Mouse (Mus musculus): ENCODE data around the gene Rnf222. TPM values are rescaled to one million over a fixed set of nuclear protein-coding genes. Genes with fewer than 3 reads are reported as not detected.

Rnf222 gene
- polyA plus RNA-seq, 1 experiment from 2014 or later = not detected

DNA sequence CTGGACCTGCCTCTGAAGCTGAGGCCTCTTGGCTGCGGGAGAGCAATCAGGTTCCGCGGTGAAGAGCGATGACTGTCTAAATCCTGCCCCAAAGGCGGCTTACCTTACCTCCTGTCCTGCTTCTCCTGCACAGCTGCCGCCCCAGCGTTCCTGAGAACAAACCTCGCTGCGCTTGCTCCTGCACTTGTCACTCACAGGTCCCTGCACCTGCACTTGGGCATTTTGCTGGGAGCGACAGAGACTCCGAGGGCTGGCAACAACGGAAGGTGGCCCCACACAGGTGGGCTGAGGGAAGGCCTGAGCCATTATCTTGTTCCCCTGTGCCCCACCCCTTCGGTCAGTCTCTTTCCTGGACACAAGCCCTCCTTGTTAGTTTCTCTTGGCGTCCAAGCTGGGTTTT is 6.2 kb upstream of the Rnf222 start:
- Histone ChIP-seq H3K4me2 (ENCODE audit: low read length) (no peak overlapping the region), H3K4me3 (replicated peaks; ENCODE audit: low read depth, low read length) (no peak overlapping the region), H3K4me1 (ENCODE audit: control insufficient read depth, insufficient read depth, low read length) (no peaks in the 10 kb centered on the region), H3K27me3 (ENCODE audit: control insufficient read depth, insufficient read depth, low read length) (no peaks in the 10 kb centered on the region), H3K9ac (replicated peaks; ENCODE audit: low read length) (no peak overlapping the region), H3K36me3 (ENCODE audit: control insufficient read depth, insufficient read depth, low read length) (no peaks in the 10 kb centered on the region), H3K27ac (replicated peaks; ENCODE audit: low read depth, low read length) (no peak overlapping the region), H3K9me3 (ENCODE audit: control insufficient read depth, low read length) (no peaks in the 10 kb centered on the region)
- no peak for DNase-seq
- WGBS = 23% methylated on average over 14 of the region's 14 CpGs
- no peak for ATAC-seq (ENCODE audit: low FRiP score, low TSS enrichment)

DNA sequence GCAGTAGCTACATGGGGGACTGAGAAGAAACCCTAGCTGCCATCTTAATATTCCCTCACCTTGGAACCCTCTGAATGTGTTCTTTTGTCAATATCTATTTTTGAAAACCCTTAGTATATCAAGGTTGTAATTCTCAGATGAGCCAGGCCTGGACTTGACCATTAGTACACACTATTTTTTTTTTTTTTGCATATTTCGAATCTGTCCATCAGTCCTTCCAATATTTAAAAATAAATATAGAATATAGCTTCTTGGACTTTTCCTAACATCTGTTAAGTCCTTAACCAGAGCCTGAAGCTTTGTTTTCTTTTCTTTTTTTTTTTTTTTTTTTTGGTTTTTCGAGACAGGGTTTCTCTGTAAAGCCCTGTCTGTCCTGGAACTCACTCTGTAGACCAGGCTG is 4.5 kb upstream of the Rnf222 start:
- Histone ChIP-seq H3K27ac (replicated peaks; ENCODE audit: low read depth, low read length) (no peak overlapping the region), H3K4me3 (replicated peaks; ENCODE audit: low read depth, low read length) (no peak overlapping the region), H3K4me1 (ENCODE audit: control insufficient read depth, insufficient read depth, low read length) (no peaks in the 10 kb centered on the region), H3K27me3 (ENCODE audit: control insufficient read depth, insufficient read depth, low read length) (no peaks in the 10 kb centered on the region), H3K9ac (replicated peaks; ENCODE audit: low read length) (no peak overlapping the region), H3K9me3 (ENCODE audit: control insufficient read depth, low read length) (no peaks in the 10 kb centered on the region), H3K4me2 (ENCODE audit: low read length) (no peak overlapping the region), H3K36me3 (ENCODE audit: control insufficient read depth, insufficient read depth, low read length) (no peaks in the 10 kb centered on the region)
- WGBS = 87% methylated on average over 2 of the region's 2 CpGs
- ATAC-seq (ENCODE audit: low FRiP score, low TSS enrichment) (no peak), DNase-seq (no peak)

- Histone ChIP-seq H3K27me3 (ENCODE audit: control insufficient read depth, insufficient read depth, low read length) (no peaks in the 10 kb centered on the region), H3K9ac (replicated peaks; ENCODE audit: low read length) (no peak overlapping the region), H3K9me3 (ENCODE audit: control insufficient read depth, low read length) (no peaks in the 10 kb centered on the region), H3K36me3 (ENCODE audit: control insufficient read depth, insufficient read depth, low read length) (no peaks in the 10 kb centered on the region), H3K27ac (replicated peaks; ENCODE audit: low read depth, low read length) (no peak overlapping the region), H3K4me2 (ENCODE audit: low read length) (no peak overlapping the region), H3K4me3 (replicated peaks; ENCODE audit: low read depth, low read length) (no peak overlapping the region), H3K4me1 (ENCODE audit: control insufficient read depth, insufficient read depth, low read length) (no peaks in the 10 kb centered on the region)
- no peak for DNase-seq
- ATAC-seq (ENCODE audit: low FRiP score, low TSS enrichment) = no peak
- 71% methylated on average over 5 of the region's 5 CpGs for WGBS
These were observed 4.0 kb upstream of the Rnf222 start for GRCm38 (mm10) chr11:68884368-68884767.

DNA sequence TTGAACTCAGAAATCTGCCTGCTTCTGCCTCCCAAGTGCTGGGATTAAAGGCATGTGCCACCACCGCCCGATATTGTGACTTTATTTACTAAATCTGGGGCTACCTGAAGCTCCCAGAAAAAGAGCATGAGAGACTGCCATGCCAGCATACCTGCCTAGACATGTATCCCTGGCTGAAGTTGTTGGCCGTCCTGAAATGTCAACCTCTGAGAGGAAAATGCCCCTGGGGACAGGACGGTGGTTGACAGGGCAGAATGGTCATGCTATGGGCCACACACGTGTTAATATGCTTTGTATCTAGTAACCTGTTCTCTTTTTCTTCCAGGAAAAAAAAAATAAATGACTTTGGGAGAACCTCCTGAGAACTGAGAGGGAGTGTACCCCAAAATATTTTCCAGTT is 2.3 kb upstream of the Rnf222 start:
- no peaks in the 10 kb centered on the region for H3K9me3 ChIP-seq (ENCODE audit: control insufficient read depth, low read length)
- H3K36me3 ChIP-seq (ENCODE audit: control insufficient read depth, insufficient read depth, low read length) = no peaks in the 10 kb centered on the region
- H3K4me3 ChIP-seq (replicated peaks; ENCODE audit: low read depth, low read length) = no peak overlapping the region
- no peak overlapping the region for H3K27ac ChIP-seq (replicated peaks; ENCODE audit: low read depth, low read length)
- DNase-seq (no peak), ATAC-seq (ENCODE audit: low FRiP score, low TSS enrichment) (no peak)
- 86% methylated on average over 5 of the region's 5 CpGs for WGBS
- H3K4me1 ChIP-seq (ENCODE audit: control insufficient read depth, insufficient read depth, low read length) = no peaks in the 10 kb centered on the region
- no peak overlapping the region for H3K9ac ChIP-seq (replicated peaks; ENCODE audit: low read length)
- H3K27me3 ChIP-seq (ENCODE audit: control insufficient read depth, insufficient read depth, low read length) = no peaks in the 10 kb centered on the region
- H3K4me2 ChIP-seq (ENCODE audit: low read length) = no peak overlapping the region

DNA sequence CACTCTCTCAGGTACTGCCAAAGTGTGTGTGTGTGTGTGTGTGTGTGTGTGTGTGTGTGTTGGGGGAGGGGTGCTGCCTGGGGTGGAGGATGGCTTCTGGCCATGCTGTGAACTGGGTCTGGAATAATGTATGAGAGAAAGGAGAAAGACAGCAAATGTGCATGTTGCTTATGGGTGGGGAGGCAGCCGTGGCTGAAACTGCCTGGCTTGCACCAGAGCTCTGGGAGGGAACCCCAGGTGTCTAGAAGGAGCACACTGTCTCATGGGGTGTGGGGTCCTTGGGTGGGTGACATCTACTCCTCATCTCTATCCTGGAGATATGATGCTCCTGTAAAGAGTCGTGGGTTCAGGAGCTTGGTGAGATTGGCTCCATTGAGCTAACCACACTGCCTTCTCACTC is 300 bp downstream of the Rnf222 start:
- Histone ChIP-seq H3K36me3 (ENCODE audit: control insufficient read depth, insufficient read depth, low read length) (no peaks in the 10 kb centered on the region), H3K27ac (replicated peaks; ENCODE audit: low read depth, low read length) (no peak overlapping the region), H3K9ac (replicated peaks; ENCODE audit: low read length) (no peak overlapping the region), H3K4me1 (ENCODE audit: control insufficient read depth, insufficient read depth, low read length) (no peaks in the 10 kb centered on the region), H3K27me3 (ENCODE audit: control insufficient read depth, insufficient read depth, low read length) (no peaks in the 10 kb centered on the region), H3K4me2 (ENCODE audit: low read length) (no peak overlapping the region), H3K9me3 (ENCODE audit: control insufficient read depth, low read length) (no peaks in the 10 kb centered on the region), H3K4me3 (replicated peaks; ENCODE audit: low read depth, low read length) (no peak overlapping the region)
- DNase-seq = no peak
- ATAC-seq (ENCODE audit: low FRiP score, low TSS enrichment) = no peak
- WGBS = 84% methylated on average over 2 of the region's 2 CpGs

GRCm38 (mm10) chr11:68890625-68891024 is 2.3 kb downstream of the Rnf222 start:
- Histone ChIP-seq H3K4me3 (replicated peaks; ENCODE audit: low read depth, low read length) (no peak overlapping the region), H3K36me3 (ENCODE audit: control insufficient read depth, insufficient read depth, low read length) (no peaks in the 10 kb centered on the region), H3K27ac (replicated peaks; ENCODE audit: low read depth, low read length) (no peak overlapping the region), H3K27me3 (ENCODE audit: control insufficient read depth, insufficient read depth, low read length) (no peaks in the 10 kb centered on the region), H3K9me3 (ENCODE audit: control insufficient read depth, low read length) (no peaks in the 10 kb centered on the region), H3K9ac (replicated peaks; ENCODE audit: low read length) (no peak overlapping the region), H3K4me2 (ENCODE audit: low read length) (no peak overlapping the region), H3K4me1 (ENCODE audit: control insufficient read depth, insufficient read depth, low read length) (no peaks in the 10 kb centered on the region)
- DNase-seq = no peak
- 39% methylated on average over 2 of the region's 2 CpGs for WGBS
- no peak for ATAC-seq (ENCODE audit: low FRiP score, low TSS enrichment)

GRCm38 (mm10) chr11:68891823-68892222 is 3.5 kb downstream of the Rnf222 start:
- no peak overlapping the region for H3K9ac ChIP-seq (replicated peaks; ENCODE audit: low read length)
- WGBS = 94% methylated on average over 5 of the region's 5 CpGs
- no peaks in the 10 kb centered on the region for H3K36me3 ChIP-seq (ENCODE audit: control insufficient read depth, insufficient read depth, low read length)
- DNase-seq (no peak), ATAC-seq (ENCODE audit: low FRiP score, low TSS enrichment) (no peak)
- no peak overlapping the region for H3K27ac ChIP-seq (replicated peaks; ENCODE audit: low read depth, low read length)
- H3K4me2 ChIP-seq (ENCODE audit: low read length) = no peak overlapping the region
- no peaks in the 10 kb centered on the region for H3K9me3 ChIP-seq (ENCODE audit: control insufficient read depth, low read length)
- H3K4me3 ChIP-seq (replicated peaks; ENCODE audit: low read depth, low read length) = no peak overlapping the region
- no peaks in the 10 kb centered on the region for H3K27me3 ChIP-seq (ENCODE audit: control insufficient read depth, insufficient read depth, low read length)
- H3K4me1 ChIP-seq (ENCODE audit: control insufficient read depth, insufficient read depth, low read length) = no peaks in the 10 kb centered on the region

DNA sequence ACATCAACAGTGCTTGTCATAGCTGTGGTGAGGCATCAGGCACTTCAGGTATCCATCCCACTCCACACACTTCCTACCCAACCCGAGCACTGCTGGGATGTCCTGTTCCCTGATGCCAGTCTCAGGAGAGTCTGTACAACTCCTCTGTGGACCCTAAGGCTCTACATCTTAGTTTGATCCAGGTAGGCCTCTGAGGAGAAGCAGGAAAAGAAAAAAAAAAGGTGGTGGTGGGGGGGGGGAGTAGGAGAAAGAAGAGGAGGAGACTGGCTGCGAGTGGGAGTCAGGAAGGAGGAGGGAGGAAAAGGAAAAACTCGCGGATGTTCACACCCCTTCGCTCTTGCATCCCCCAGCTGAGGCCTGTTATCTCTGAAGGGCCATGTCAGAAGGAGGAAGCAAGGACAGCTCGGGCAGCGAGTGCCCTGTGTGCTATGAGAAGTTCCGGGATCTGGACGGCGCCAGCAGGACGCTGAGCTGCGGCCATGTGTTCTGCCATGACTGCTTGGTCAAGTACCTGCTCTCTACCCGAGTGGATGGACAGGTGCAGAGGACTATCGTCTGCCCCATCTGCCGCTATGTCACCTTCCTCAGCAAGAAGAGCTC is 4.0 kb downstream of the Rnf222 start:
- H3K9ac ChIP-seq (replicated peaks; ENCODE audit: low read length) = no peak overlapping the region
- DNase-seq = no peak
- no peak overlapping the region for H3K4me3 ChIP-seq (replicated peaks; ENCODE audit: low read depth, low read length)
- no peak for ATAC-seq (ENCODE audit: low FRiP score, low TSS enrichment)
- H3K9me3 ChIP-seq (ENCODE audit: control insufficient read depth, low read length) = no peaks in the 10 kb centered on the region
- H3K27me3 ChIP-seq (ENCODE audit: control insufficient read depth, insufficient read depth, low read length) = no peaks in the 10 kb centered on the region
- H3K4me1 ChIP-seq (ENCODE audit: control insufficient read depth, insufficient read depth, low read length) = no peaks in the 10 kb centered on the region
- no peaks in the 10 kb centered on the region for H3K36me3 ChIP-seq (ENCODE audit: control insufficient read depth, insufficient read depth, low read length)
- H3K4me2 ChIP-seq (ENCODE audit: low read length) = no peak overlapping the region
- WGBS = 86% methylated on average over 15 of the region's 15 CpGs
- H3K27ac ChIP-seq (replicated peaks; ENCODE audit: low read depth, low read length) = no peak overlapping the region

GRCm38 (mm10) chr11:68893911-68894464 is 5.6 kb downstream of the Rnf222 start:
- Histone ChIP-seq H3K4me1 (ENCODE audit: control insufficient read depth, insufficient read depth, low read length) (no peaks in the 10 kb centered on the region), H3K36me3 (ENCODE audit: control insufficient read depth, insufficient read depth, low read length) (no peaks in the 10 kb centered on the region), H3K27ac (replicated peaks; ENCODE audit: low read depth, low read length) (no peak overlapping the region), H3K27me3 (ENCODE audit: control insufficient read depth, insufficient read depth, low read length) (no peaks in the 10 kb centered on the region), H3K9me3 (ENCODE audit: control insufficient read depth, low read length) (no peaks in the 10 kb centered on the region), H3K9ac (replicated peaks; ENCODE audit: low read length) (no peak overlapping the region), H3K4me3 (replicated peaks; ENCODE audit: low read depth, low read length) (no peak overlapping the region), H3K4me2 (ENCODE audit: low read length) (no peak overlapping the region)
- ATAC-seq (ENCODE audit: low FRiP score, low TSS enrichment) = no peak
- WGBS = 78% methylated on average over 12 of the region's 12 CpGs
- no peak for DNase-seq
